Mouse (Mus musculus) kidney, adult 2 months (tissue): ENCODE data around the gene Pmepa1. TPM values are rescaled to one million over a fixed set of nuclear protein-coding genes. Genes with fewer than 3 reads are reported as not detected.

Source experiments
- DNase-seq: peaks from one replicate; pipeline ENCODE4 v3.0.0; 2021
- H3K27ac ChIP-seq: fragments of 200-500 bp; 2 replicates; pipeline ENCODE4 v1.5.1; 2012; ENCODE audit warnings: low read depth, low read length, control low read depth, inconsistent platforms; ENCODE audit not compliant: insufficient read depth
- H3K27me3 ChIP-seq: fragments of 200-500 bp; replicated peaks from 2 replicates; pipeline ENCODE4 v1.6.1; 2012; ENCODE audit warnings: mild to moderate bottlenecking, moderate library complexity, low read length, inconsistent platforms; ENCODE audit not compliant: control insufficient read depth, insufficient read depth
- H3K36me3 ChIP-seq: fragments of 200-500 bp; 2 replicates; pipeline ENCODE4 v1.6.1; 2012; ENCODE audit warnings: mild to moderate bottlenecking, moderate library complexity, low read length, inconsistent platforms; ENCODE audit not compliant: control insufficient read depth, insufficient read depth
- H3K4me1 ChIP-seq: fragments of 200-500 bp; 2 replicates; pipeline ENCODE4 v1.6.1; 2011; ENCODE audit warnings: low read length; ENCODE audit not compliant: control insufficient read depth, insufficient read depth
- H3K4me3 ChIP-seq: fragments of 200-500 bp; 2 replicates; pipeline ENCODE4 v1.5.1; 2011; ENCODE audit warnings: mild to moderate bottlenecking, low read depth, low read length, control low read depth; ENCODE audit not compliant: insufficient read depth
- CTCF ChIP-seq: fragments of 200-500 bp; conservative IDR thresholded peaks from 2 replicates; pipeline ENCODE4 v1.5.1; 2011; ENCODE audit warnings: low read depth, mild to moderate bottlenecking, control low read depth, low read length, moderate library complexity, mixed read lengths; ENCODE audit not compliant: insufficient read depth, insufficient read length
- POLR2A ChIP-seq: fragments of 200-500 bp; IDR thresholded peaks from one replicate; pipeline ENCODE4 v1.6.1; 2011; ENCODE audit warnings: low read depth, low read length, control low read depth
- WGBS: fragments of 180-500 bp; shearing (Covaris S2); methylation state at CpG from one replicate; pipeline ENCODE4 v1.1.7; 2018; 5-methylcytosine and 5-hydroxymethylcytosine counted together
- polyA plus RNA-seq: library from polyadenylated mRNA; depleted of rRNA; stranded (reverse); fragments of >200 nt; gene quantifications from 2 replicates; pipeline ENCODE4 v1.2.3, GENCODE M21; 2012

The Pmepa1 gene
- polyA plus RNA-seq, 1 experiment = 35.6 TPM

DNA sequence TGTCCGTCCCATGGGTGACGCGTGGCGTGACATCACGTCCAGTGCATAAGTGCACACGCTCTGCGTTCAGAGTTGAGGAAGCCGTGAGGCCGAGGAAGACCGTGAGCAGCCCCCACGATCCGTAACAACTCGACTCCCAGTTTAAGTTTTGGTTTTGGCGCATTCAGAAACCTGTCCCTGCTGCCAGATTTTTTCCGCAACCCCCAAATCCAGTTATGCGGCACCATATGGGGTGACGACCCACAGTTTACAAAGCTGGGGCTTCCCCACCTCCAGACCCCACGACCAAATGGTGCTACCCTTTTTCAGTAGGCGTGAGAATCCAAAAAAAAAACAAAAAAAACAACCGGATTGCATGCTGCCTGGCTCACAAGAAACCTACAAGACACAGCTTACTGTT, 31.1 kb downstream of the Pmepa1 start:
- H3K27ac ChIP-seq = no peak overlapping the region
- no peak overlapping the region for H3K4me3 ChIP-seq
- DNase-seq = no peak
- no peaks in the 10 kb centered on the region for H3K36me3 ChIP-seq
- WGBS = 89% methylated on average over 20 of the region's 20 CpGs
- TF ChIP-seq POLR2A = no peak
- TF ChIP-seq CTCF = no peak
- no peaks in the 10 kb centered on the region for H3K27me3 ChIP-seq
- H3K4me1 ChIP-seq = peaks cover 19% of the 10 kb centered on the region

GRCm38 (mm10) chr2:173244108-173244507, 32.2 kb downstream of the Pmepa1 start:
- no peaks in the 10 kb centered on the region for H3K27me3 ChIP-seq
- no peak overlapping the region for H3K4me3 ChIP-seq
- DNase-seq = peak; percentile 52
- WGBS = 22% methylated on average over 3 of the region's 3 CpGs
- peaks cover 15% of the 10 kb centered on the region for H3K4me1 ChIP-seq
- TF ChIP-seq POLR2A = no peak
- no peak for TF ChIP-seq CTCF
- no peak overlapping the region for H3K27ac ChIP-seq
- no peaks in the 10 kb centered on the region for H3K36me3 ChIP-seq

- peak; percentile 75 for DNase-seq
- Histone ChIP-seq H3K4me3 (no peak overlapping the region), H3K27me3 (no peaks in the 10 kb centered on the region), H3K27ac (no peak overlapping the region), H3K36me3 (no peaks in the 10 kb centered on the region), H3K4me1 (peaks cover 15% of the 10 kb centered on the region)
- 45% methylated on average over 9 of the region's 9 CpGs for WGBS
- TF ChIP-seq CTCF (no peak), POLR2A (no peak)
Observed at GRCm38 (mm10) chr2:173243616-173244015, 32.7 kb downstream of the Pmepa1 start.

- TF ChIP-seq POLR2A = no peak
- TF ChIP-seq CTCF = no peak
- H3K4me3 ChIP-seq = no peak overlapping the region
- DNase-seq = no peak
- H3K4me1 ChIP-seq = peaks cover 17% of the 10 kb centered on the region
- 54% methylated on average over 12 of the region's 12 CpGs for WGBS
- H3K27ac ChIP-seq = no peak overlapping the region
- no peaks in the 10 kb centered on the region for H3K27me3 ChIP-seq
- H3K36me3 ChIP-seq = no peaks in the 10 kb centered on the region
Observed at GRCm38 (mm10) chr2:173242874-173243273, 33.5 kb downstream of the Pmepa1 start.

GRCm38 (mm10) chr2:173240738-173241137, 35.6 kb downstream of the Pmepa1 start:
- Histone ChIP-seq H3K4me3 (no peak overlapping the region), H3K36me3 (no peaks in the 10 kb centered on the region), H3K27me3 (no peaks in the 10 kb centered on the region), H3K27ac (no peak overlapping the region), H3K4me1 (peaks cover 17% of the 10 kb centered on the region)
- DNase-seq = no peak
- 73% methylated on average over 9 of the region's 9 CpGs for WGBS
- no peak for TF ChIP-seq CTCF
- no peak for TF ChIP-seq POLR2A

GRCm38 (mm10) chr2:173238522-173238921, 37.8 kb downstream of the Pmepa1 start:
- Histone ChIP-seq H3K27me3 (no peaks in the 10 kb centered on the region), H3K4me3 (no peak overlapping the region), H3K36me3 (no peaks in the 10 kb centered on the region), H3K4me1 (peaks cover 9% of the 10 kb centered on the region; the same call in 1 of the 2 replicates), H3K27ac (peak overlapping the region; percentile 4; the same call in 1 of the 2 replicates)
- TF ChIP-seq CTCF (no peak), POLR2A (no peak)
- DNase-seq = no peak
- 54% methylated on average over 14 of the region's 14 CpGs for WGBS

GRCm38 (mm10) chr2:173235435-173236332, 40.6 kb downstream of the Pmepa1 start:
- H3K4me1 ChIP-seq = 0 out of 2 replicates have a peak, but pooled peaks cover 2% of the 10 kb centered on the region
- no peaks in the 10 kb centered on the region for H3K36me3 ChIP-seq
- 71% methylated on average over 8 of the region's 8 CpGs for WGBS
- H3K4me3 ChIP-seq = no peak overlapping the region
- no peaks in the 10 kb centered on the region for H3K27me3 ChIP-seq
- DNase-seq = no peak
- TF ChIP-seq POLR2A (no peak), CTCF (no peak)
- no peak overlapping the region for H3K27ac ChIP-seq
